In genomic region chr8:112735575-112735974, GRCm38 (mm10) we compare ENCODE assay signal across 15 mouse cellular contexts.
DNase-seq lines count a peak whose midpoint lies in the region; ATAC-seq and TF ChIP-seq lines count a peak whose summit lies in the region.
"Had no signal": no experiment of that assay in that cellular context is flagged by ENCODE, and none has a peak within 500 bp of the region (broad histone marks: within the 10 kb centered on the region; RNA-seq: fewer than 3 reads in every experiment).

No protein-coding gene starts in this region.

- no peak for TF ChIP-seq EP300 in heart, adult 2 months (IDR thresholded peaks at IDR 0.05; ENCODE audit: insufficient read depth, low read depth, low read length)

- no peak overlapping the region for H3K9ac ChIP-seq in hindbrain, embryonic 16.5 days (ENCODE audit: low read depth, low read length)
- H3K9ac ChIP-seq in hindbrain, embryonic 13.5 days, result no peak overlapping the region
- no peak overlapping the region for H3K9ac ChIP-seq in heart, adult 2 months (ENCODE audit: low read depth, low read length)
- H3K9ac ChIP-seq: embryonic facial prominence, embryonic 12.5 days; hindbrain, embryonic 15.5 days; stomach, embryonic 15.5 days had no signal

- no peaks in the 10 kb centered on the region for H3K4me1 ChIP-seq in hindbrain, embryonic 16.5 days (ENCODE audit: control insufficient read depth, insufficient read depth, low read depth, low read length)
- H3K4me1 ChIP-seq in hindbrain, embryonic 13.5 days (replicated peaks), result no peaks in the 10 kb centered on the region
- H3K4me1 ChIP-seq in heart, adult 2 months (ENCODE audit: control insufficient read depth, insufficient read depth, low read length), result no peaks in the 10 kb centered on the region
- H3K4me1 ChIP-seq: embryonic facial prominence, embryonic 12.5 days; heart, embryonic 10.5 days; hindbrain, embryonic 15.5 days; stomach, embryonic 15.5 days had no signal

- no peaks in the 10 kb centered on the region for H3K36me3 ChIP-seq in hindbrain, embryonic 16.5 days (ENCODE audit: control insufficient read depth, insufficient read depth, low read length)
- H3K36me3 ChIP-seq in hindbrain, embryonic 13.5 days, result no peaks in the 10 kb centered on the region
- H3K36me3 ChIP-seq in heart, adult 2 months (ENCODE audit: control insufficient read depth, insufficient read depth, low read length), result no peaks in the 10 kb centered on the region
- H3K36me3 ChIP-seq: embryonic facial prominence, embryonic 12.5 days; heart, embryonic 10.5 days; hindbrain, embryonic 15.5 days; stomach, embryonic 15.5 days had no signal

- WGBS in hindbrain, embryonic 16.5 days, result 81% methylated on average over 3 of the region's 3 CpGs
- 75% methylated on average over 3 of the region's 3 CpGs for WGBS in hindbrain, embryonic 13.5 days
- 68% methylated on average over 3 of the region's 3 CpGs for WGBS in heart, adult 2 months

- intact Hi-C loops in heart, adult 2 months (cut with DNase I), result no loop called here

- TF ChIP-seq POLR2A in heart, adult 2 months (IDR thresholded peaks at IDR 0.05; ENCODE audit: insufficient read depth, low read depth, low read length), result no peak

- ATAC-seq in hindbrain, embryonic 16.5 days, result peak; percentile 54; the same call in 1 of the 2 replicates
- no peak for ATAC-seq in hindbrain, embryonic 13.5 days (ENCODE audit: low FRiP score)
- ATAC-seq: forebrain, embryonic 16.5 days had no signal

- H3K27me3 ChIP-seq in hindbrain, embryonic 16.5 days (replicated peaks; ENCODE audit: control insufficient read depth, insufficient read depth, low read length), result no peaks in the 10 kb centered on the region
- H3K27me3 ChIP-seq in hindbrain, embryonic 13.5 days, result no peaks in the 10 kb centered on the region
- no peaks in the 10 kb centered on the region for H3K27me3 ChIP-seq in heart, adult 2 months (ENCODE audit: control insufficient read depth, insufficient read depth, low read length)
- H3K27me3 ChIP-seq: embryonic facial prominence, embryonic 12.5 days; hindbrain, embryonic 15.5 days; stomach, embryonic 15.5 days had no signal

- H3K79me2 ChIP-seq in heart, adult 2 months (replicated peaks; ENCODE audit: control insufficient read depth, insufficient read depth, low read length), result no peaks in the 10 kb centered on the region

- peak; percentile 17 for DNase-seq in lung, postnatal 10 days
- DNase-seq in lung, adult 18-20 months, result no peak
- peak; percentile 50 for DNase-seq in cerebellum, adult 11-12 months
- peak; percentile 4 to 41 for DNase-seq in lung, postnatal 4 days
- DNase-seq in heart, adult 2 months, result no peak
- DNase-seq in thymus, adult 18-20 months, result no peak
- DNase-seq: liver had no signal

- H3K9me3 ChIP-seq in hindbrain, embryonic 16.5 days (ENCODE audit: control insufficient read depth, low read length), result no peaks in the 10 kb centered on the region
- H3K9me3 ChIP-seq in hindbrain, embryonic 13.5 days, result no peaks in the 10 kb centered on the region
- H3K9me3 ChIP-seq: embryonic facial prominence, embryonic 12.5 days; heart, embryonic 10.5 days; hindbrain, embryonic 15.5 days; stomach, embryonic 15.5 days had no signal

- H3K27ac ChIP-seq in hindbrain, embryonic 16.5 days (ENCODE audit: low read depth, low read length), result no peak overlapping the region
- H3K27ac ChIP-seq in hindbrain, embryonic 13.5 days, result no peak overlapping the region
- no peak overlapping the region for H3K27ac ChIP-seq in heart, adult 2 months
- H3K27ac ChIP-seq: embryonic facial prominence, embryonic 12.5 days; heart, embryonic 10.5 days; hindbrain, embryonic 15.5 days; layer of hippocampus, adult 2 months; stomach, embryonic 15.5 days had no signal

- no peak overlapping the region for H3K4me2 ChIP-seq in hindbrain, embryonic 16.5 days (ENCODE audit: low read length)
- no peak overlapping the region for H3K4me2 ChIP-seq in hindbrain, embryonic 13.5 days
- H3K4me2 ChIP-seq: embryonic facial prominence, embryonic 12.5 days; hindbrain, embryonic 15.5 days; stomach, embryonic 15.5 days had no signal

- H3K4me3 ChIP-seq in hindbrain, embryonic 16.5 days (ENCODE audit: low read length), result no peak overlapping the region
- H3K4me3 ChIP-seq in hindbrain, embryonic 13.5 days, result no peak overlapping the region
- H3K4me3 ChIP-seq in heart, adult 2 months, result no peak overlapping the region
- H3K4me3 ChIP-seq: embryonic facial prominence, embryonic 12.5 days; heart, embryonic 10.5 days; hindbrain, embryonic 15.5 days; layer of hippocampus, adult 2 months; stomach, embryonic 15.5 days had no signal

- no peak for TF ChIP-seq CTCF in heart, adult 2 months (IDR thresholded peaks at IDR 0.05)

Comparison
In these comparisons a context has a peak if more than half of its experiments do, and no peak if none do; other contexts are left out.
1. DNase-seq: peak in lung, postnatal 10 days (single experiment), cerebellum, adult 11-12 months (single experiment) and lung, postnatal 4 days (2 of 2); none in lung, adult 18-20 months (0 of 2), heart, adult 2 months (0 of 2) and thymus, adult 18-20 months (0 of 2).